Mouse (Mus musculus): ENCODE measurements around the gene Havcr2.
"Not testable (repeated sequence)": the region's sequence is repeated elsewhere in the genome, so short reads cannot be mapped to it uniquely, and the experiment has no call there.

Havcr2 gene

DNA sequence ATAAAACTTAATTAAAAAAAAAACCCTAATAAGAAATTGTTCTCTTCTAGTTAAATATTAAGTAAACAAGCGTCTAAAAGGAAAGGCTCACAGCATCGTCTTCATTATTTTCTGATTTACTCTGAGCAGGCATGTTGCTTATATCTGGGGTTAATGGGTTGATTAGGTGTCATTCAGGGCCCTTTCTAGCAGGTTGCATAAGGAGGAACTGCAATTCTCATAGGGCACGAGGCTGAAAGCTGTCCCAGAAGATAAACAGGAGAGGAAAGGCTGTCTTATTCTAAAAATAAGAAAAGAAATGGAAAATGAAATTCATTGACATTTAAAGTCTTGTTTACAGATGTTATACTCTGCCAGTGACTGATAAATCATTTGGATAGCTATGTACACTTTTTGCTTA is 5.2 kb downstream of the Havcr2 start:
- no peak for DNase-seq (ENCODE audit: low spot score in 2 of 2)

- no peak for DNase-seq (ENCODE audit: low spot score in 2 of 2)
These were observed 6.6 kb downstream of the Havcr2 start for GRCm38 (mm10) chr11:46461362-46461761.

DNA sequence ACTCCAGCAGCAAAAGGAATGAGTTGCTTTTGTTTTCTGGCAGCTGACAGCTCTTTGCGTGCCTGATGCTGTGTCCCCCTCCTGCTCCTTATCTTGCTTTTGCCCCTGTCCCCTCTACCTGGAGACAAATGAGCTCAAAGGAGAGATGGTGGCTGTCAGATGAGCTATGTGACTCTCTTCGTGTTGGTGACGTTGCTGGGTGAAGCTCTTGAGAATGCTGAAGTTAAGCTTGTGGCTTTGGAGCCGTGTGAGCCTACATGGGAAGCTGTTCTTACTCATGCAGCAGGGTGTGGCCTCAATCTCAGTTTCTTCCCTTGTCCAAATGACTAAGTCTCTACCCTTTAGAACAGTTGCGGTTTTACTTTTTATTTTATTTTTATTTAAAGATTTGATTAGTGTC is 7.2 kb downstream of the Havcr2 start:
- DNase-seq (ENCODE audit: low spot score in 2 of 2) = no peak

- no peak for DNase-seq (ENCODE audit: low spot score in 2 of 2)
These were observed 12.1 kb downstream of the Havcr2 start for GRCm38 (mm10) chr11:46466878-46467277.

DNA sequence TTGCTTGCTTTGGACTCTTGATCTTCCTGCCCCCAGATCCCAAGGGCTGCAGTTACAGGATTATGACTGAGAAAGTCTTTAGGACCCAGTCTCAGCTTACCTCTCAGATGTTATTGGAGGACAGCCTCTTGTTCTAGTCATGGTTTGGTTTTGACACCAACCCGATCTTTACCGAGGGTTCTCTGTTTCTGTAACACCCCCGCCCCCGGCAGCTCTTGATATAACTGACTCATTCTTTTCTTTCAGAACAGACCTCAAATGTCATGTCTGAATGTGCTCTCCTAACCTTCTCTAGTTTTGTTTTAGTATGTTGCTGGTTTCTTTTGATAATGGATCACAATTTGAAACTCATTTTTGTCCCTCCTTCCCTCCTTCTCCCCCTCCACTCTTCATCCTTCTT is 19.5 kb downstream of the Havcr2 start:
- DNase-seq (ENCODE audit: low spot score in 2 of 2) = no peak

- no peak for DNase-seq (ENCODE audit: low spot score in 2 of 2)
These were observed 24.6 kb downstream of the Havcr2 start for GRCm38 (mm10) chr11:46479311-46479710.

GRCm38 (mm10) chr11:46480517-46480916 is 25.8 kb downstream of the Havcr2 start:
- DNase-seq (ENCODE audit: low spot score in 2 of 2) = no peak

DNA sequence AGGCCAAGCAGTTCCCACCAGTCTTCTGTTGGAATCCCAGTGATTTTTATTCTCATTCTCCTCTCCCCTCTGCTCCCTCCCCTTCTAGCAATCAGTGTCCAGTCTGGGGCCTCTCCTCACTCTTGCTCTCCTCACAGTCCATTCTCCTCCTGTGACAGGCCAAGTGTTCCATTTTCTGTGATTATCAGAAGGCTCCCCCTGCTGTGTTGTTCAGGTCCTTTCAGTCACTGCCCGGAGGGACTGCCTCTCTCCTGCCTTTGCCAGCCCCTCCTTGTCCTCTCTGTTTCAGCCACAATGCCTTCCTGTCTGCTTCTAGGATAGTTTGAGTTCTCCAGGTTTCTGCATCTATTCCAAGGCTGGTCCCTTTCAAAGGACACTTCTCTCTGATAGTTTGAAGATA is 33.5 kb downstream of the Havcr2 start:
- no peak for DNase-seq (ENCODE audit: low spot score in 2 of 2)

DNA sequence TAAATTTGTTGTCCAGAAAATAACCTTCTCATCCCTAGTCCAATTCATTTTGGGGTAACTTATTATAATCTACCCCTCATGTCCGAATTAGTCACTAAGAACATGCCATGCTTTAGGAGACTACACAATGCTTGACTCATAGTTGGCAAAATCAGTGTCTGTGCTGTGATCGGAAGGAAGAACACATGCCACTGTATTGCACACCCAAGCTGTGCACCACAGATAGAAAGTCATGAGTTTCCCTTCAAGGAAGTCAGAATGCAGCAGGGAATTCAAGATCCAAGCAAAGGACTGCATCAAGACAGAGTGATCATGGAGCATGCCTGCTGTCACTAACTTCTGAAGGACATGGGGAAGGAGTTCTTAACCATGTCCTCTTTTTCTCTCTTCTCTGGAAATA is 33.9 kb downstream of the Havcr2 start:
- no peak for DNase-seq (ENCODE audit: low spot score in 2 of 2)

DNA sequence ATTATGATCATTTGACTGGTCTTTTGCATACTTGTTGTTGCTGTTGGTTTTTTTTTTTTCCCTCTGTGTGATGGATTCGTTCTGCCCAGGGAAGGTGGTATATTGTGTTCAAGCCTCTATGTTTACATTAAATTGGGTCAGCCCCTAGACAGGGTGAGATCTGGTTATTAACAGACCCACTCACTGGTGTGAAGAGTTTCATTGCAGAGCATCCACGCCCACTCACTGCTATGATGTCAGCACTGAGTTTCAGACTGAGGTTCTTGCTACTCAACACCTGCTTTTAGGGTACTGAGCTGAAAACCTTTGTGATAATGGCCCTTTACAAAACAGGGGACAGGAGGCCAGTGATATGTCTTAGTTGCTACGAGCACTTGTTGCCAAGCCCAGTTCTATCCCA is 52.4 kb downstream of the Havcr2 start:
- DNase-seq (ENCODE audit: low spot score in 2 of 2) = no peak

GRCm38 (mm10) chr11:46509900-46510299 is 55.2 kb downstream of the Havcr2 start:
- no peak for DNase-seq (ENCODE audit: low spot score in 2 of 2)

- DNase-seq (ENCODE audit: low spot score in 2 of 2) = not testable (repeated sequence)
These were observed 66.6 kb downstream of the Havcr2 start for GRCm38 (mm10) chr11:46521341-46521740.

- no peak for DNase-seq (ENCODE audit: low spot score in 2 of 2)
These were observed 68.0 kb downstream of the Havcr2 start for GRCm38 (mm10) chr11:46522719-46523118.

DNA sequence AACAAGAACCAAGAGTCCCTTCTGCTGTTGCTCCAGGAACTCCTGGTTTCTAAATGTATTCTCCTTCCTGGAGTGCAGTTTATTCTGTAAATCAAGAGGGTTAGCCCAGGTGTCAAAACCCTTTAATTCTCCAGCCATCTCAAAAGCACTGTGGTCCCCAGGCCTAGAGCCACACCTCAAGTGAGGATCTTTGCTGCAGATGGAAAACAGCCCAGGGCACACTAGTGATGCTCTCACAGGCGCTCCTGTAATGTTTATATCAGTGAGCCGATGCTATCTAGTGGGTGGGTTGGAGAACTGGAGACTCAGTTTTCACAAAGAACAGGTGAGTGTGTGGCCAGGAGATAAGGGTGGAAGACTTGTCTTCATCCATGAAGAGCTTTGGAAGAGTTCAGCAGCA is 69.2 kb downstream of the Havcr2 start, which contains the start of gene Gm12169:
Gene Gm12169 (plus strand): TSS at position 301 of the 400 bp plus-strand sequence.
- no peak for DNase-seq (ENCODE audit: low spot score in 2 of 2)

DNA sequence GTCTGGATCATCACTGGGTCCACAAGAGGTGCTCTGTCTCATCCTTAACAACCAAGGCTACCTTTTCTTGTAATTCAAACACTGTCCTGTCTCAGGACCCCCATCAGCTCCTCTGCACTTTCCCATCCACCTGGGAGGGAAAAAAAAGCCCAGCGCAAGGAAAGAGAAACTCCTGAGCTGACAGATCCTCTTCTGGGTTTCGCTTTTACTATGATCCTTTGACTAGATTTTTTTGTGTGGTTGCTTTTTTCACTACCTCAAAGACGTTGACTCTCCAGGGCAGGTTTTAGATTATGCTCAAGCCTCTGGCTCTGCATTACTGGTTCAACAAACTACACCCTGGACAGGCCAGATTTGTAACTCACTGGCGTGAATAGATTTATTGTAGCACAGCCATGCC is 75.4 kb downstream of the Havcr2 start:
- DNase-seq (ENCODE audit: low spot score in 2 of 2) = no peak

All from cerebellum, postnatal 4 days (tissue).